Mouse (Mus musculus): ENCODE results near the gene Trmt1.

Trmt1 gene

DNA sequence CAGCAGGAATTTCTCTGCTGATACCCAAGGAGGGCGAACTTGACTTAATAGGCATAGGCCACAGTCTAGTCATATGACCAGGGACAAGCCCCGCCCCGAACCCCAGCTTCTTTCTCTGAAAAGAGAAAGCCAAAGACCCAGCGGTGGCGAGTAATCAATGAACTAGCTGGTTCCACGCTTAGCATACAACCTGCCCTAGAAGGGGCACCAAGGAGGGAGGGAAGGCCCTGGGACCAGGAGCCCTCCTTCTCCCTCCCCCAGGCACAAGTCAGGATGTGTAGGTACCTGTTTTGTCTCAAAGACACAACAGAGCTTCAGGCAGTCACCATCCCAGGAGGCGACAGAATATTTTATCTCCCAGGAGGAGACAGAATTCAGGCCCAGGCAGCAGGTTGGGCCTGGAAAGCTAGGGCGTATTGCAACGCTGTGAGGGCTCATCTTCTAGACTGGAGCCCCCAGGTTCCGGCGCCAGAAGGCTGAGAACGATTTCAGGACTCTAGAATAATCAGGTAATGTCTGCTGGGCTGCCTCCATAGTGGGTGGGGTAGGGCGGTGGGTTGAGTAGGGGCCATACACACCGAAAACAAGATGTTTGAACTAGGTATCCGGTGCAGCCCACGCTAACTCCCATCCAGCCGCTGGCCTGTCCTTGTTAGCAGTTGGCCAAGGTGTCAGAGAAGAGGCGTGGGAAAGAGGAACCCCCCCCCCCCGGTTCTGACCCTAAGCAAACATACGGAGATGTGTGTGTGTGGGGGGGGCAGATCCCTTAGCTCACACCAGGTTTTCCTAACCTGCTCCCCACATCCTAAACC lies at the start of gene Trmt1:
Gene Trmt1 (plus strand): TSS at position 117 of the 812 bp plus-strand sequence.
- DNase-seq (ENCODE audit: low spot score in 2 of 2) = no peak

DNA sequence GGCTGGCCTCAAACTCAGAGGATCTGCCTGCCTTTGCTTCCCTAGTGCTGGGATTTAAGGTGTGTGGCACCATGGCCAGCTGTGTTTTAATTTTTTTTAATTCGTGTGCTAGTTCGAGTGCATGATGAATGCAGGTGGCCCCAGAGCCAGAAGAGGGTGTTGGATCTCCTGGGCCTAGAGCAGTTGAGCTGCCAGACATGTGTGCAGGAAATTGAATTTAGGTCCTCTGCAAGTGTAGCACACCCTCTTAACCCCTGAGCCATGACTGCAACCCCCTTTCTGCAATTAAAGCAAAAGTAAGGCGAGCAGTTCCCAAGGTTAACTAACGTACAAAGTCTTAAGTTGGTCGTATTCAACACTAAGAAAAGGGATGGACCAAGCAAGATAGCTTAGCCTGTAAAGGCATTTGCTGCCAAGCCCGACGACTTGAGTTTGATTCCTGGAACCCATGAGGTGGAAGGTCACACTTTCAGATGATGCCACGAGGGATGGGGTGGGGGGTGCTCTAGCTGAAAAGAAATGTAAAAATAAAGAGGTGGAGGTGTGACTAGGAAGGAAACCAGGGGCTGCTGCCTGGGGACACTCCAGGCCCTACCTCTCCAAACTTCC lies 48.1 kb upstream of the Trmt1 start:
- DNase-seq (ENCODE audit: low spot score in 2 of 2) = no peak

- DNase-seq (ENCODE audit: low spot score in 2 of 2) = no peak
Observed at GRCm38 (mm10) chr8:84638555-84639161, 47.4 kb upstream of the Trmt1 start.

DNA sequence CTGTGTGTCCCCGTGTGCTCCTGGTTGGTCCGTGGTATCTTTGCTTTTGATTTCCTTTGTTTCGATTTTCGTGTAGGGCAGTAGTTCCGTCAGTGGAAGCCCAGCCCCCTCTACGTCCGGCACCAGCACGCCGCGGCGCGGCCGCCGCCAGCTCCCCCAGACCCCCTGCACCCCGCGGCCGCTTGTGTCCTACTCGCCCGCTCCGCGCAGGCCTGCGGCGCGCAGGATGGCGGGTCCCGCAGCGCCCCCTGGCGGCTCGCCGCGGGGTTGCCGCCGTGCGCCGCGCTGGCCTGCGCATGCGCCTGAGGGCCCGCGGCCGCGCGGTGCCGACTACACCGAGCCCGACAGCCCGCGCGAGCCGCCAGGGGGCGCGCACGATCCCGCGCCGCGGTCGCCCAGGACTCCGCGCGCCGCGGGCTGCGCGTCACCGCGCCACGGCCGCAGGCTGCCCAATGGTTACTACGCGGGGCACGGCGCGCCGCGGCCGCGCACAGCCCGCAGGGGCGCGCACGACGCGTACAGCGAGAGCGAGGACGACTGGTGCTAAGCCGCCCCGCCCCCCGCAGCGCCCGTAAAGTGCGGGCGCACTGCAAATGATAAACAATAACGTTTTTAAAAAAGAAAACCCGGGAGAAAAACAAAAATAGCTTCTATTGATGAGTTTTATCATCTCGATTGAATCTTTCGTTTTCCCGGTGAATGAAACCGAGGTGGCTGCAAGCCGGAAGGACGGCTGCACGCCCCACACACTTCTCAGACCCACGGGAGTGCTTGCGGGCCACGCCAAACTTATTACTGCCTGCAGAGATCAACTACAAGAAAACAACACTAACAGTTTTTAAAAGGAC lies 46.7 kb upstream of the Trmt1 start:
- DNase-seq (ENCODE audit: low spot score in 2 of 2) = peak; percentile 89 to 93

- no peak for DNase-seq (ENCODE audit: low spot score in 2 of 2)
Observed at GRCm38 (mm10) chr8:84640010-84640588, 46.0 kb upstream of the Trmt1 start.

- no peak for DNase-seq (ENCODE audit: low spot score in 2 of 2)
Observed at GRCm38 (mm10) chr8:84640617-84641294, 45.4 kb upstream of the Trmt1 start.

GRCm38 (mm10) chr8:84641578-84642361 lies 44.3 kb upstream of the Trmt1 start:
- DNase-seq (ENCODE audit: low spot score in 2 of 2) = no peak

DNA sequence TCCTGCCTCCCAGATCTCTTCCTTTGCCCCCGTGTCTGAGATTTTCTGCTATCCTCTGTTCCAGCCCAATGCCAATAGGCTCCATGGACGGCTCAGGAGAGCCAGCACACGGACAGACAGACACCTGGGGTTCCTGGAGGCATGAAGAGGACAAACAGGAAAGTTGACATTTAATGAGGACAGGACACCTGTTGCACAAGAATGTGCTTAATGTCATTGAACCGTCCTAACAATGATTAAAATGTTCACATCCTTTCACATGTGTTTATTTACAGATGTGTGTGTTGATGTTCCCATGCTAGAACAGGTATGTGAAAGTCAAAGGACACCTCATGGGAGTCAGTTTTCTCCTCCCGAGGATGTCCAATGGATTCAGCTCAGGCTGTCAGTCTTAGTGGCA lies 43.1 kb upstream of the Trmt1 start:
- DNase-seq (ENCODE audit: low spot score in 2 of 2) = no peak

- no peak for DNase-seq (ENCODE audit: low spot score in 2 of 2)
Observed at GRCm38 (mm10) chr8:84646800-84647199, 39.3 kb upstream of the Trmt1 start.

DNA sequence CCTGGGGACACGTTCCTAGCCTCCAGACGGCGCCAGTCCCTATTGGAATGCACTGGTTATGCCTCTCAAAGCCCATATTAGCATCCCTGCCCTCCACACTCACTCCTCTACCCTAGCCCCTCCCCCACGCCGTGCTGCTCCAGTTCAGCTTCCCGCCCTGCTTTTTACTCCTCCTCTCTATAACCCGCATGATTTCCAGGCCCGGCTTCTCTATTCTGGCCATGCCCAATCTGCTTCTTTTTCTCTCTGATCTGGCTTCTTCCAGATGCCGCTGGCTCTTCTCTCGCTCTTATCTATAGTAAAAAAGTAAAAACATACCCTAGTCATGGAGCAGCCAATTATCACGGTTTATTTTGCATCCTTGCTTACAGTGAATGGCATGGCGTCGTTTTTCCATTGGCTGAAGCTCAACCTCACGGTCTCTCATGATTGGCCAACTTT lies 38.6 kb upstream of the Trmt1 start:
- no peak for DNase-seq (ENCODE audit: low spot score in 2 of 2)

- no peak for DNase-seq (ENCODE audit: low spot score in 2 of 2)
Observed at GRCm38 (mm10) chr8:84650213-84650612, 35.9 kb upstream of the Trmt1 start.

DNA sequence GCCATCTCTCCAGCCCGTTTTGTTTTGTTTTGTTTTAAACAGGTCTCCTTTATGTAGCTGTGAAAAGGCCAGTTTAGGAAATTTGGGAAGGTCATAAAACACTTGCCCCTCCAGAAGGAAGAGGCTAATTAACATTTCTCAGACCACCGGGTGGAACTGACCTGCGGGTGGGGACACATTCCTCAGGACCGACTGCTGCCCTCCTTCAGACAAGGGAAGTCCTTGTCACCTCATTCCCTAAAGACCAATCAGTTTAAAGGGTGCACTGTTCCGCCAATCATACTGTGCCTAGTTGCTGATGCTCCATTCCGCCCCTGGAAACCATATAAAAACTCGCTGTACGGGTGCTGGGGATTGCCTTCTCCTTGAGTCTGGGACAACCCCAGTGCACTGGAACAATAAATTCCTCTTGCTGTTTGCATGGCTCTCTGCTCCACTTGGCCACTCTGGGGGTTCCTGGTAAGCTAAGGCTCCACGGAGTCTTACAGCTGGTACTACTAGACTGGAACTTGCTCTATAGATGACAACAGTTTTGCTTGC lies 32.9 kb upstream of the Trmt1 start:
- DNase-seq (ENCODE audit: low spot score in 2 of 2) = no peak

DNA sequence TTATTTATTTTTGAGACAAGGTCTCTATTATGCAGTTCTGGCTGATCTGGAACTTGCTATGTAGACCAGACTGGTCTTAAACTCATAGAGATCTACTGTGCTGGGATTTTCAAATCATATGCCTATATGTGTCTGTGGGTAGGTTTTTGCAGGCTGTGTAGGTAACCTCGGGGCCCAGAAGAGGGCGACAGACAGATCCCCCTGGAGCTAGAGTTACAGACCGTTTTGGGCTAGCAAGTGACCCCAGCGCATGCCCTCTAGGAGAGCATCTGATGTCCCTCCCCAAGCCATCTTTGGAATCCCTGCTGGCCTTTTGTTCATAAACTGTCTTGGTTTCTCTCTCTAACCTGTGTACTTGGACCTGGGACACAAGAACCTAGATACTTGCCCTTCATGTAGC lies 31.5 kb upstream of the Trmt1 start:
- no peak for DNase-seq (ENCODE audit: low spot score in 2 of 2)

DNA sequence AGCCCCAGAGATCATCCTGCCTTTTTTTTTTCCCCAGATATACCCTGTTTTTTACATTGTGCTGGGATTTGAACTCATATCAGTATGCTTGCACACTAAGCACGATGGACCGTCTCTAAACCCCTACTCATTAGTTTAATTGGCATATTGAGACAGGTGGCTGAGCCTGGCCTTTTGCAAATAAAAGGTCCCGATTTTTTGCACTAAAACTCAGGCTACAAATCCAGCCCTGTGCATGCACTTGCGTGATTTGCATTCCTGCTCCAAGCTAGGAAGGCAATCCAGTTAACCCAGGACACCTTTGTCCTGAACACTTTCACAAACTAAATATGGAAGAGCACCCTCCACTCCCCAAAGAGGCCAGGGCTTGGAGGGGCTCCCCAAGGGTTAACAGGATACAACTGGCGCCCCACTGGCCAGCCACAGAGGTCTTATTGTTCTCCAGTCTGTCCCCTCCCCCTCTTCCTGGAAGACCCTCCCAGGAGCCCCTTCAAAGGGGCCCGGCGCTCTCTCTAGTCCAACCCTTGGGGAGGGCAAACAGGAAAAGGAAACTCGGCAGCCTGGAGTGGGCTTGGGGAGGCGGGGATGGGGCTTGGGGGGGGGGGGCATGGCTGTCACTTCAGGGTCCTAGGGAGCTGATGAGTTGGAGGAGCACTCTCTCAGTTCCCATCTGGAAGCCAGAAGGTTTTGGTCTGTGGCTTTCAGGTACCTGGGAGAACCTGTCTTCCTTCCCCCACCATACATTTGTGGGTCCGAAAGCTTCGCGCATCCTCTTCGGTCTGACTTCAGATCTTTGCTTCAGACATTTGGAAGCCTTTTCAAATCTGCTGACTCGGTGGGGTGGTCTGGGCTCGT lies 30.5 kb upstream of the Trmt1 start:
- DNase-seq (ENCODE audit: low spot score in 2 of 2) = no peak

GRCm38 (mm10) chr8:84656191-84656525 lies 29.9 kb upstream of the Trmt1 start:
- DNase-seq (ENCODE audit: low spot score in 2 of 2) = no peak

DNA sequence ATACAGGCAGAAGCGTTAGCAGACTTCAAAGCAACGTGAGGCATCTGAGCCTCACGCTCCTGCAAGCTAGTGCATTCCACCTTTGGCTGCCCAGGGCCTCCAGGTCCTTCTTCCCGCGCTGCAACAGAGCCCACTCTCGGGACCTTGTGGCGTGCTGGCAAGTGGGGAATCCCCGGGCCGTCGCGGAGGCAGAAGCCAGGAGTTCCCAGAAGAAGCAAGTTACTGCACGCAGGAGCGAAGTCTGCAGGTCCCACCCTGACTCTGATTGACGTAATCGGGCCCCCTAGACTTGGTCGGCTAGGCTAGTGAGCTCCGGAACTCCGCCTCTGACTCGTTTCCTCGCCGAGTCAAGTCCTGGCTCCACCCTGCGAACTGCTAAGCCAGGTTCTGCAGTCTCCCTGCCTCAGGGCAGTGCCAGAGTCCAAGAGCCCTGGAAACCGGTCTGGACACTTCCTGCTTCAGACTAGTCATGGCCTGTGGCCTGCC lies 29.4 kb upstream of the Trmt1 start:
- peak in 1 of 2 experiments; percentile 22 for DNase-seq (ENCODE audit: low spot score in 2 of 2)

DNA sequence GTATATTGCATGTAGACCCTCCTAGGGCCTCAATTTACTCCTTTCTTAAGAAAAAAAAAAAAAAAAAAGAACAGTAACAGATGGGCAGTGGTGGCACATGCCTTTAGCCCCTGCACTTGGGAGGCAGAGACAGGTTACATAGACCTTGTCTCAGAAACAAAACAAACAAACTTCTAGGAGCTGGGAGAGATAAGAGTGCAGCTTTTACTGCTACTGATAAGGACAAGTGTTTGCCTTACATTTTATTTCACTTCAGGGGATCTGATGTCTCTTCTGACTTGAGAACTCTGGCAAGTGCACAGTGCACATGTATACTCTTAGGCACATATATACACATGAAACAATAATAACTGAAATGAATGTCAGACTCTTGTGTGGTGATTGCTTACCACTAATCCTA lies 28.9 kb upstream of the Trmt1 start:
- no peak for DNase-seq (ENCODE audit: low spot score in 2 of 2)

DNA sequence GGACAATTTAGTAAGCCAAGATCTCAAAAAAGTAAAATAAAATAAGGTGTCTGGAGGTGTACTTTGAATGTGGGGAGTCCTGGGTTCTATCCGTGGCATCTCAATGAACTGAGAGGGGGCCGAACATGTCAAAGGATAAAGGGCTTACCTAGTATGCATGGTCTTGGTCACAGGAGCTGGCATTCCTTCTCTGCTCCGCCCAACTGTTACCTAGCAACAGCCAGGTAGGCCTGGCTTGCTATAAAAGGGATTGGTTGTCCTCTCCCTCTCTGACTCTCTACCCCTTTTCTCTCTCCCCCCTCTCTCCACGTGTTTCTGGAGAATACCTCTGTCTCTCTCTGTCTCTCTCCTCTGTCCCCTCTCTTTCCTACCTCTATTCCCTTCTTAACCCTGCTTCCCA lies 28.4 kb upstream of the Trmt1 start:
- no peak for DNase-seq (ENCODE audit: low spot score in 2 of 2)

DNA sequence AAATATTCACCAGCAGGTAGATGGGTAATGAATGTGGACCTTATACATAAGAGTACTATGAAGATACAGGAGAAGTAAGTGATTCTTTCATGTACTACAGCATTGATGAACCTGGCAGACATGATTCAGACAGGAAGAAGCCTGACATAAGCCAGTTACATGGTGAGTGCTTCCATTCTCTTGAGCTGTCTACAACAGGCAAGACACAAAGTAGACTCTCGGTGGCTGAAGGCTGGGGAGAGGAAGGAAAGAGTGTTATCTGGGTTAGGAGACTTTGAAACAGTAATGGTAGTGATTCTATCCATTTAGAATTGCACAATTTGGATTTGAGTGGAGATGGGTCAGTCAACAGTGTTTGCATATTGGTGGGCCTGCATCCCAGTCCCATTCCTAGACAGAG lies 27.2 kb upstream of the Trmt1 start:
- DNase-seq (ENCODE audit: low spot score in 2 of 2) = no peak

Measured in frontal cortex, postnatal 10 days (tissue).